Mouse (Mus musculus) stomach, postnatal 0 days (tissue): ENCODE measurements at regions not wholly inside any gene's neighbourhood (a gene's known extent, or its start where the extent isn't known, plus 50 kb on each side); places are given as distances from the start of the nearest gene placed in this dataset.
"Not testable (repeated sequence)": the region's sequence is repeated elsewhere in the genome, so short reads cannot be mapped to it uniquely, and the experiment has no call there.

Experiments
- ATAC-seq: fragments of 200-750 bp; cut with Nextera tagmentation; 2 replicates; pipeline ENCODE4 v1.8.0; 2017; ENCODE audit not compliant: low FRiP score, low TSS enrichment
- DNase-seq: peaks from one replicate; pipeline ENCODE4 v3.0.0-alpha.2; 2016; ENCODE audit warnings: low spot score
- H3K27ac ChIP-seq: fragments of 300-500 bp; sonication (generic); replicated peaks from 2 replicates; pipeline ENCODE4 v1.5.1; 2014; ENCODE audit warnings: mild to moderate bottlenecking, control low read depth
- H3K27me3 ChIP-seq: fragments of 300-500 bp; sonication (generic); 2 replicates; pipeline ENCODE4 v1.6.1; 2014; ENCODE audit warnings: low read length; ENCODE audit not compliant: control insufficient read depth, insufficient read depth
- H3K36me3 ChIP-seq: fragments of 300-500 bp; sonication (generic); 2 replicates; pipeline ENCODE4 v1.6.1; 2014; ENCODE audit warnings: low read length, mixed read lengths; ENCODE audit not compliant: control insufficient read depth, insufficient read depth
- H3K4me1 ChIP-seq: fragments of 300-500 bp; sonication (generic); replicated peaks from 2 replicates; pipeline ENCODE4 v1.6.1; 2014; ENCODE audit warnings: antibody characterized with exemption; ENCODE audit not compliant: control insufficient read depth, insufficient read depth
- H3K4me2 ChIP-seq: fragments of 300-500 bp; sonication (generic); replicated peaks from 2 replicates; pipeline ENCODE4 v1.6.1; 2014; ENCODE audit warnings: low read depth, mild to moderate bottlenecking, control low read depth, moderate library complexity
- H3K4me3 ChIP-seq: fragments of 300-500 bp; sonication (generic); 2 replicates; pipeline ENCODE4 v1.5.1; 2014; ENCODE audit warnings: low read depth, low read length, control low read depth
- H3K9ac ChIP-seq: fragments of 300-500 bp; sonication (generic); 2 replicates; pipeline ENCODE4 v1.6.1; 2014; ENCODE audit warnings: mild to moderate bottlenecking, low read length, control low read depth, mixed read lengths
- H3K9me3 ChIP-seq: fragments of 300-500 bp; sonication (generic); 2 replicates; pipeline ENCODE4 v1.6.1; 2016; ENCODE audit warnings: low read length; ENCODE audit not compliant: control insufficient read depth
- CTCF ChIP-seq: IDR thresholded peaks from 2 replicates; pipeline ENCODE4 v1.5.1; 2016; ENCODE audit warnings: antibody characterized with exemption, low read depth, mild to moderate bottlenecking, moderate library complexity
- EP300 ChIP-seq: optimal IDR thresholded peaks from 2 replicates; pipeline ENCODE3; 2016; ENCODE audit warnings: antibody characterized with exemption
- WGBS: fragments of 180-500 bp; shearing (Covaris S2); extraction: QIAGEN DNeasy Blood & Tissue Kit; methylation state at CpG from one replicate; pipeline ENCODE4 v1.1.7; 2014; 5-methylcytosine and 5-hydroxymethylcytosine counted together

DNA sequence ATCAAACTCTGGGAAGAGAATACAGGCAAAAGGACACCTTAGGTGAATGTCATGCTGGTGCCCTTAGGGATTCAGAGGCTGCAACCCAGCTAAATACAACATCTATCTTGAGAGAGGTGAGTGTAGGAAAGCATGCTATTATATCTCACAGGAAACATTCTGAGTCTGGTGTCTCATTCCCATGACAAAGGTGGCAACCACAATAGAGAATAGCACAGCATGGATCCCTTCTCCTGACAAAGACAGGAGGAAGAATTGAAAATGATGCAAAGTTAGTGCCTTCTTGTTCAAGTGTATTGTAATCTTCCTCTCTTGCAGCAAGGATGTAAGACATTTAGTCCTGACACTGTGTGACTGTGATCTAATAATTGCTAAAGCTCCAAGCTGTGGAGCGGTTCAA, 532.8 kb downstream of the Tfec start:
- no peak for DNase-seq
- no peaks in the 10 kb centered on the region for H3K27me3 ChIP-seq
- H3K9me3 ChIP-seq = no peaks in the 10 kb centered on the region
- H3K4me3 ChIP-seq = no peak overlapping the region
- ATAC-seq = no peak
- H3K27ac ChIP-seq = no peak overlapping the region
- TF ChIP-seq CTCF (no peak), EP300 (no peak)
- no peaks in the 10 kb centered on the region for H3K4me1 ChIP-seq
- H3K4me2 ChIP-seq = no peak overlapping the region
- no peak overlapping the region for H3K9ac ChIP-seq
- 94% methylated on average over 1 of the region's 1 CpGs for WGBS
- no peaks in the 10 kb centered on the region for H3K36me3 ChIP-seq

DNA sequence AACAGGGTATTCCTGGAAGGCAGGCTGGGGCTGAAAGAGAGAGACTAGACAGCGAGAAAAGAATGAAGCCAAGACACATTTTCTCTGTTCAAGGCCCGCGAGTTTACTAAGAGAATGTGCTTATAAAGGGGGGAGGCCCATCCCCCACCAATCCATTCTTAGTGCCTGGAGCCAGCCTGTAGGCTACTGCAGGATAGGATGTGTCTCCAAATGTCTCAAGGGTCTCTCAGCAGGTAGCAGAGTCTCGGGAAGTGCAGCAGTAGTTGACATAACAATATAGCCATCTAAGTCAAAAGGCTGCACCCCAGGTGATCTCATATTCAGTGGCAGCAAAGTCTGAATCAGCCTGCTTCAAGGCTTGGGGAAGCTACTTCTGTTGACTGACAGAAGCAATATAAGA, 536.2 kb downstream of the Tfec start:
- Histone ChIP-seq H3K9me3 (no peaks in the 10 kb centered on the region), H3K4me2 (no peak overlapping the region), H3K4me3 (no peak overlapping the region), H3K27ac (no peak overlapping the region), H3K9ac (no peak overlapping the region), H3K36me3 (no peaks in the 10 kb centered on the region), H3K4me1 (no peaks in the 10 kb centered on the region), H3K27me3 (no peaks in the 10 kb centered on the region)
- ATAC-seq (no peak), DNase-seq (no peak)
- 67% methylated on average over 4 of the region's 4 CpGs for WGBS
- no peak for TF ChIP-seq CTCF
- no peak for TF ChIP-seq EP300

DNA sequence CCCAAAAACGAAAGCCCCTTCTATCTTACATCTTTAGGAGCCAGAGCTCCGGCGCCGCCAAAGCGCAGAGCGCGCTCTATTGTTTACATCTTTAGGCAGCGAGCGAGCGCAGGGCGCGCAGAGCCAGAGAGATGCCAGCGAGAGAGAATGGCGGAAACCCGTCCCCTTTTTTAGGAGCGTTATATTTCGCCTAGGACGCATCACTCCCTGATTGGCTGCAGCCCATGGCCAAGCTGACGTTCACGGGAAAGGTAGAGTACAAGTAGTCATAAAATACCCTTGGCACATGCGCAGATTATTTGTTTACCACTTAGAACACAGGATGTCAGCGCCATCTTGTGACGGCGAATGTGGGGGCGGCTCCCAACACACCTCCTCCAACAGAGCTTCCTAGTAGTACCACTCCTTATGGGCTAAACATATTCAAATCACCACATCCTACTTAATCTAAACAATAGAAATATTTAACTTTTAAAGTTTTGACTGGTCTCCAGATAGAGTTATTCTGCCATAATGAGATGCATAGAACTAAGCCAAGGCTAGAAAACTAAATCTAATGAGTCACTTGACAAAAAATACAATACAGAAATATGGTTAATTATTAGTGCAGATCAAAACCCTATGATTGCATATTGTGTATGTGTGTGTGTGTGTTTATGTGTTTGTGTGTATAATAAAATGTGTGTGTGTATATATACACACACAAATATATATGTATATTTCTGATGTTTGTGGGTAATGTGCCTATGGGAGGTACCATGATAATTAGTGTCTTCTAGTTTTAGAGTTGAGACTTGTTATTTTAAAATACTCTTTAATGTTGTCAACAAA, 538.1 kb downstream of the Tfec start:
- 33% methylated on average over 6 of the region's 25 CpGs for WGBS
- H3K9ac ChIP-seq, H3K9me3 ChIP-seq, H3K27ac ChIP-seq, H3K36me3 ChIP-seq, H3K4me2 ChIP-seq, DNase-seq, H3K27me3 ChIP-seq, H3K4me1 ChIP-seq: not testable (repeated sequence)
- ATAC-seq = peak; percentile 49; the same call in 1 of the 2 replicates
- H3K4me3 ChIP-seq = peak overlapping the region; percentile 12; the same call in 1 of the 2 replicates
- TF ChIP-seq CTCF = peak; percentile 43

DNA sequence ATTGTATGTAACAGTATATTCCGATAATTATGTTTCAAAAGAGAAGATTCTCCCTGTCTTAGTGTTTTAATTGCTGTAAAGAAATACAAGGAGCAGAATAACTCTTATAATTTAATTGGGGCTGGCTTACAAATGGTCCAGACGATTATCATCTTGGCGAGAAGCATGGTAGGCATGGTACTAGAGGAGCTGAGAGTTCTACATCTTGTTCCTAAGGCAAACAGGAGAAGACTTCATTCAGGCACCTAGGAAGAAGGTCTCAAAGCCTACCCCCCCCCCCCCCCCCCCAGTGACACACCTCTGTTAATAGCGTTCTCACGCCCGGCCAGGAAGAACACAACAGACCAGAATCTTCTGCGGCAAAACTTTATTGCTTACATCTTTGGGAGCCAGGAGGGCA, 538.8 kb downstream of the Tfec start:
- 55% methylated on average over 7 of the region's 7 CpGs for WGBS
- peak overlapping the region; percentile 37 for H3K4me2 ChIP-seq

DNA sequence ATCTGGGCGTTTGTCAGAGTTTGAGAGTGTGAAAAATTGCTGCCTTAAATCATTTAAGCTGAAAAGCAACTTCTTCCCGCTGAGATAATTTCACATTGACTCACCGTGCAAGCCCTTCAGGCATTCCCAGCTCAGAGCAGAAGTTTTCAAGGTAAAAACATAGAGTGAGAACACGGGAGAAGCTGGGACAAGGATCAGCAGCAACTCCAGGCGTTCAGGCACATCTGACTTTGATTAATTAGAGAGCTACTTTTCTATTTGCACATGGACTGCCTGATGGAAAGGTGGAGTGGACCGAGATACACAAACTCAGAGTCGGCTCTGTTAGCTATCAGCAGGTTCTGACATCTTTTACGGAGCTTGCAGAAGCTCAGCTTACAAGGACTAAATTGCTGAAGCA, 564.6 kb downstream of the Tfec start:
- Histone ChIP-seq H3K9me3 (no peaks in the 10 kb centered on the region), H3K4me2 (no peak overlapping the region), H3K36me3 (no peaks in the 10 kb centered on the region), H3K27ac (no peak overlapping the region), H3K27me3 (no peaks in the 10 kb centered on the region), H3K4me3 (no peak overlapping the region), H3K4me1 (no peaks in the 10 kb centered on the region), H3K9ac (no peak overlapping the region)
- WGBS = 12% methylated on average over 8 of the region's 8 CpGs
- ATAC-seq (no peak), DNase-seq (no peak)
- TF ChIP-seq CTCF (no peak), EP300 (no peak)

More for the DNA sequence above, 538.8 kb downstream of the Tfec start:
- no peak overlapping the region for H3K9ac ChIP-seq
- no peak for ATAC-seq
- no peaks in the 10 kb centered on the region for H3K4me1 ChIP-seq
- H3K4me3 ChIP-seq = peak overlapping the region; percentile 12; the same call in 1 of the 2 replicates
- no peaks in the 10 kb centered on the region for H3K36me3 ChIP-seq
- no peaks in the 10 kb centered on the region for H3K27me3 ChIP-seq
- no peak for DNase-seq
- no peaks in the 10 kb centered on the region for H3K9me3 ChIP-seq
- H3K27ac ChIP-seq = no peak overlapping the region
- TF ChIP-seq EP300 = no peak

DNA sequence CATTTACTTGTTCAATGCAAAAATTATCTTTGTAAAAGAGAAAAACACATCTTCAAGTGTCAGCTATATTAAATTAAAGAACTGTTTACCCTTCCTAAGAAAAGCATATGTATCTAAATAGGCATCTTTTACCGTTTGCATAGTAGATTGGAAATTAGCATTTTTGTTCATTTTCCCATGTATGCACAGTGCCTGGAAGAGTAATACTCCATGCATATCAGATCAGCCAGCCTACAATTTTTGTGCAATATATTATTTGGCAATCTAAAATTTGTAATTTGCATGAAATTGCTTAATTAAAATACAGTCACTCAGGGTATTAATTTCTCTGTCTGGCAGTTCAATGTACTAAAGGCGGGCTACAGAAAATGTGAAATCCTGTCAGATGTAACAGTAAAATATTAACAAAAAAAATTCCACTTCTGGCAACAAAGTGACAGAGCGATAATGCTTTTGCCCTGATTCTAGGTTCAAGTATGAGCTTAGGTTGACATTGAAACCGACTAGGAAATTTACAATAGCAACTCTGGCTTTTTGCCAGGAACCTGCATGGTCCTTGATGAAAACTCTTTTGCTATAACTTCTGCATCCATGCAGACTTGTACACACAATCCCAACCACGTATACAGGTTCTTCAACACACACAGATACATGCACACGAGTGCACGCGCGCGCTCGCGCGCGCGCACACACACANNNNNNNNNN, 583.8 kb downstream of the Tfec start:
- H3K4me2 ChIP-seq = no peak overlapping the region
- TF ChIP-seq CTCF (no peak), EP300 (no peak)
- DNase-seq (no peak), ATAC-seq (no peak)
- no peak overlapping the region for H3K27ac ChIP-seq
- no peak overlapping the region for H3K4me3 ChIP-seq
- WGBS = 84% methylated on average over 15 of the region's 15 CpGs
- no peaks in the 10 kb centered on the region for H3K27me3 ChIP-seq
- no peaks in the 10 kb centered on the region for H3K4me1 ChIP-seq
- H3K36me3 ChIP-seq = no peaks in the 10 kb centered on the region
- H3K9ac ChIP-seq = no peak overlapping the region
- no peaks in the 10 kb centered on the region for H3K9me3 ChIP-seq
